Comparison of ENCODE assay signal across 17 mouse cellular contexts in genomic region chr11:98540319-98540718, GRCm38 (mm10). TPM values are rescaled to one million over a fixed set of nuclear protein-coding genes. Genes with fewer than 3 reads are reported as not detected.
DNase-seq lines count a peak whose midpoint lies in the region; ATAC-seq and TF ChIP-seq lines count a peak whose summit lies in the region.
"Had no signal": no experiment of that assay in that cellular context is flagged by ENCODE, and none has a peak within 500 bp of the region (broad histone marks: within the 10 kb centered on the region; RNA-seq: fewer than 3 reads in every experiment).

No protein-coding gene starts in this region.

- H3K4me2 ChIP-seq in heart, embryonic 12.5 days, result no peak overlapping the region
- H3K4me2 ChIP-seq in lung, postnatal 0 days (replicated peaks; ENCODE audit: low read depth, low read length), result no peak overlapping the region
- H3K4me2 ChIP-seq: limb, embryonic 12.5 days had no signal

- no peak for TF ChIP-seq POLR2A in MEL (IDR thresholded peaks at IDR 0.05; ENCODE audit: control insufficient read depth in 1 of 2, insufficient read depth in 1 of 2, low read depth in 1 of 2, low read length in 2 of 2, poor library complexity in 1 of 2)

- peaks cover 26% of the 10 kb centered on the region for H3K27me3 ChIP-seq in heart, embryonic 12.5 days (replicated peaks)
- peaks cover 4% of the 10 kb centered on the region; the same call in 1 of the 2 replicates for H3K27me3 ChIP-seq in lung, postnatal 0 days (replicated peaks; ENCODE audit: insufficient read depth, low read length)
- peaks cover 9 to 29% of the 10 kb centered on the region in 2 experiments for H3K27me3 ChIP-seq in MEL (ENCODE audit: control insufficient read depth in 1 of 2, insufficient read depth in 2 of 2, low read length in 2 of 2)

- no peak overlapping the region for H3K4me3 ChIP-seq in heart, embryonic 12.5 days
- H3K4me3 ChIP-seq in lung, postnatal 0 days (ENCODE audit: low read depth, low read length), result no peak overlapping the region
- H3K4me3 ChIP-seq in MEL (ENCODE audit: control insufficient read depth in 1 of 2, insufficient read depth in 1 of 2, low read depth in 2 of 2, low read length in 2 of 2), result no peak overlapping the region
- H3K4me3 ChIP-seq: erythroblast, embryonic 14.5 days; limb, embryonic 12.5 days had no signal

- TF ChIP-seq CTCF in lung, postnatal 0 days (IDR thresholded peaks at IDR 0.05), result peak; percentile 28; the same call in 1 of the 2 replicates
- peak; percentile 30 to 43 (median 41); a peak in 5 of 6 replicates for TF ChIP-seq CTCF in MEL (IDR thresholded peaks at IDR 0.05 in 2 of 3, conservative IDR thresholded peaks at IDR 0.05 in 1 of 3; ENCODE audit: control insufficient read depth in 1 of 3, insufficient read depth in 1 of 3, low read depth in 2 of 3, low read length in 3 of 3, poor library complexity in 1 of 3, severe bottlenecking in 1 of 3)

- no peak overlapping the region for H3K27ac ChIP-seq in heart, embryonic 12.5 days (ENCODE audit: poor library complexity, severe bottlenecking)
- no peak overlapping the region for H3K27ac ChIP-seq in lung, postnatal 0 days (ENCODE audit: low read length)
- no peak overlapping the region for H3K27ac ChIP-seq in MEL (ENCODE audit: control insufficient read depth, low read depth, low read length)
- H3K27ac ChIP-seq: limb, embryonic 12.5 days; macrophage had no signal

- TF ChIP-seq EP300 in lung, postnatal 0 days (IDR thresholded peaks at IDR 0.05), result no peak
- TF ChIP-seq EP300 in MEL (IDR thresholded peaks at IDR 0.05; ENCODE audit: low read depth in 1 of 2, low read length in 2 of 2), result no peak

- 72% methylated on average over 5 of the region's 5 CpGs for WGBS in heart, embryonic 12.5 days
- 78% methylated on average over 5 of the region's 5 CpGs for WGBS in lung, postnatal 0 days

- H3K36me3 ChIP-seq in heart, embryonic 12.5 days, result no peaks in the 10 kb centered on the region
- H3K36me3 ChIP-seq in lung, postnatal 0 days (ENCODE audit: insufficient read depth, low read length), result no peaks in the 10 kb centered on the region
- H3K36me3 ChIP-seq in MEL (ENCODE audit: control insufficient read depth in 1 of 2, insufficient read depth in 2 of 2, low read length in 2 of 2), result no peaks in the 10 kb centered on the region
- H3K36me3 ChIP-seq: limb, embryonic 12.5 days had no signal

- H3K9ac ChIP-seq in heart, embryonic 12.5 days, result no peak overlapping the region
- no peak overlapping the region for H3K9ac ChIP-seq in lung, postnatal 0 days (replicated peaks; ENCODE audit: low read depth)
- H3K9ac ChIP-seq in MEL (ENCODE audit: control insufficient read depth, low read depth, low read length, poor library complexity, severe bottlenecking), result no peak overlapping the region
- H3K9ac ChIP-seq: limb, embryonic 12.5 days had no signal

- peaks cover 2% of the 10 kb centered on the region for H3K4me1 ChIP-seq in heart, embryonic 12.5 days (replicated peaks)
- peaks cover 1% of the 10 kb centered on the region; the same call in 1 of the 2 replicates for H3K4me1 ChIP-seq in lung, postnatal 0 days (ENCODE audit: insufficient read depth, low read depth, low read length)
- H3K4me1 ChIP-seq in MEL (ENCODE audit: control insufficient read depth in 1 of 2, insufficient read depth in 2 of 2, low read length in 2 of 2), result no peaks in the 10 kb centered on the region

- DNase-seq in heart, adult 11 months, result peak; percentile 71
- DNase-seq in lung, postnatal 0 days (ENCODE audit: low spot score), result no peak
- DNase-seq in lung, postnatal 36 days, result no peak
- peak; percentile 31 for DNase-seq in MEL (ENCODE audit: low read depth, low spot score)
- peak; percentile 49 for DNase-seq in naive thymus-derived CD4-positive, alpha-beta T cell, adult 2 months (ENCODE audit: low read depth)
- DNase-seq in adrenal gland, postnatal 25 days, result no peak
- DNase-seq: kidney, adult 9 months; layer of hippocampus, adult 9-11 months; right cerebral cortex, postnatal 4 days; thymus, postnatal 25 days had no signal

- H3K79me2 ChIP-seq in MEL (ENCODE audit: control insufficient read depth, insufficient read depth, low read length, poor library complexity), result no peaks in the 10 kb centered on the region

- peaks cover 9% of the 10 kb centered on the region for H3K9me3 ChIP-seq in heart, embryonic 12.5 days (replicated peaks)
- no peaks in the 10 kb centered on the region for H3K9me3 ChIP-seq in lung, postnatal 0 days (ENCODE audit: low read length)
- H3K9me3 ChIP-seq in MEL (replicated peaks; ENCODE audit: insufficient read depth, low read length), result no peaks in the 10 kb centered on the region
- H3K9me3 ChIP-seq: limb, embryonic 12.5 days had no signal

- ATAC-seq in heart, embryonic 12.5 days (ENCODE audit: insufficient number of reproducible peaks, low FRiP score), result no peak
- no peak for ATAC-seq in lung, postnatal 0 days
- ATAC-seq in granulocyte monocyte progenitor cell, adult 5-6 weeks (replicated peaks; ENCODE audit: poor library complexity, severe bottlenecking), result no peak

- peak; percentile 31 for TF ChIP-seq RAD21 in MEL (IDR thresholded peaks at IDR 0.05; ENCODE audit: low read depth, low read length)

TF ChIP-seq in MEL, 35 proteins besides CTCF, POLR2A, EP300 and RAD21:
- peak; percentile 27; the same call in 1 of the 2 replicates for TF ChIP-seq SMC3 (IDR thresholded peaks at IDR 0.05; ENCODE audit: low read depth, low read length)
- no peak for TF ChIP-seq RCOR1 (IDR thresholded peaks at IDR 0.05; ENCODE audit: low read depth, low read length)
- no peak for TF ChIP-seq ZC3H11A (IDR thresholded peaks at IDR 0.05; ENCODE audit: low read depth, low read length)
- no peak for TF ChIP-seq USF1 (IDR thresholded peaks at IDR 0.05; ENCODE audit: low read depth, low read length)
- TF ChIP-seq MXI1 (IDR thresholded peaks at IDR 0.05; ENCODE audit: low read depth, low read length), result no peak

RNA-seq across cellular contexts. Expression of gene Ikzf3, which starts 5.5 kb away (rescaled TPM):
- 0.06 and 0.26 TPM in 2 replicates for polyA plus RNA-seq in heart, embryonic 12.5 days (2016; fragmentation: Nextera tagmentation; extraction: Ambion mirVana)
- polyA plus RNA-seq in lung, postnatal 0 days (2015; fragmentation: Nextera tagmentation; extraction: Ambion mirVana), result 0.20 and 0.43 TPM in 2 replicates
- 0.12 TPM in 1 of 2 replicates, not detected in the other for total RNA-seq in MEL (2012; rRNA removed)
- polyA plus RNA-seq in MEL (2012; ENCODE audit: insufficient read depth in 1 of 2, insufficient read length in 2 of 2, low read depth in 1 of 2, low replicate concordance in 2 of 2, missing spikeins in 1 of 2), result not detected
- 0.15 TPM in 1 of 2 replicates, not detected in the other for total RNA-seq in granulocyte monocyte progenitor cell, adult 5-6 weeks (2014; fragmentation: Nextera tagmentation)
- not detected in 2 replicates for total RNA-seq in granulocyte monocyte progenitor cell, adult 5-6 weeks (2017)
- total RNA-seq in adrenal gland, postnatal 25 days (2021), result 0.30 TPM in 1 of 2 replicates, not detected in the other
- total RNA-seq: common myeloid progenitor, adult 5-6 weeks had no signal
- polyA plus RNA-seq: erythroblast, embryonic 14.5 days had no signal

RNA-seq across cellular contexts. Expression of gene Zpbp2, which starts 10.6 kb away (rescaled TPM):
- 0.28 and 0.52 TPM in 2 replicates for polyA plus RNA-seq in heart, embryonic 12.5 days (2016; fragmentation: Nextera tagmentation; extraction: Ambion mirVana)
- polyA plus RNA-seq in lung, postnatal 0 days (2015; fragmentation: Nextera tagmentation; extraction: Ambion mirVana), result 0.10 and 0.21 TPM in 2 replicates
- total RNA-seq in MEL (2012; rRNA removed), result 0.12 and 0.42 TPM in 2 replicates
- polyA plus RNA-seq in MEL (2012; ENCODE audit: insufficient read depth in 1 of 2, insufficient read length in 2 of 2, low read depth in 1 of 2, low replicate concordance in 2 of 2, missing spikeins in 1 of 2), result under 1 TPM in 1 of 2 experiments, not detected in 1; 0.58 TPM
- total RNA-seq in granulocyte monocyte progenitor cell, adult 5-6 weeks (2014; fragmentation: Nextera tagmentation), result 1.6 TPM in 1 of 2 replicates, not detected in the other
- not detected in 2 replicates for total RNA-seq in granulocyte monocyte progenitor cell, adult 5-6 weeks (2017)
- total RNA-seq in adrenal gland, postnatal 25 days (2021), result 0.70 TPM in 1 of 2 replicates, not detected in the other
- polyA plus RNA-seq: hindbrain, embryonic 11.5 days; limb, embryonic 12.5 days; macrophage had no signal

RNA-seq across cellular contexts. Expression of gene Ormdl3, which starts 46.8 kb away (rescaled TPM):
- 66.9 and 71.0 TPM in 2 replicates for polyA plus RNA-seq in heart, embryonic 12.5 days (2016; fragmentation: Nextera tagmentation; extraction: Ambion mirVana)
- polyA plus RNA-seq in lung, postnatal 0 days (2015; fragmentation: Nextera tagmentation; extraction: Ambion mirVana), result 43.7 and 45.3 TPM in 2 replicates
- 60.3 and 93.7 TPM in 2 replicates for total RNA-seq in MEL (2012; rRNA removed)
- polyA plus RNA-seq in MEL (2012; ENCODE audit: insufficient read depth in 1 of 2, insufficient read length in 2 of 2, low read depth in 1 of 2, low replicate concordance in 2 of 2, missing spikeins in 1 of 2), result 10 to 100 TPM in 1 of 2 experiments, not detected in 1; 52.7 TPM
- 5.9 and 7.3 TPM in 2 replicates for total RNA-seq in granulocyte monocyte progenitor cell, adult 5-6 weeks (2014; fragmentation: Nextera tagmentation)
- total RNA-seq in granulocyte monocyte progenitor cell, adult 5-6 weeks (2017), result 7.7 and 8.6 TPM in 2 replicates
- 96.8 and 98.6 TPM in 2 replicates for total RNA-seq in adrenal gland, postnatal 25 days (2021)

RNA-seq across cellular contexts. Expression of gene Lrrc3c, which starts 57.8 kb away (rescaled TPM):
- polyA plus RNA-seq in heart, embryonic 12.5 days (2016; fragmentation: Nextera tagmentation; extraction: Ambion mirVana), result not detected in 2 replicates
- not detected in 2 replicates for polyA plus RNA-seq in lung, postnatal 0 days (2015; fragmentation: Nextera tagmentation; extraction: Ambion mirVana)
- total RNA-seq in MEL (2012; rRNA removed), result not detected in 2 replicates
- not detected for polyA plus RNA-seq in MEL (2012; ENCODE audit: insufficient read depth in 1 of 2, insufficient read length in 2 of 2, low read depth in 1 of 2, low replicate concordance in 2 of 2, missing spikeins in 1 of 2)
- not detected in 2 replicates for total RNA-seq in granulocyte monocyte progenitor cell, adult 5-6 weeks (2014; fragmentation: Nextera tagmentation)
- not detected in 2 replicates for total RNA-seq in granulocyte monocyte progenitor cell, adult 5-6 weeks (2017)
- total RNA-seq in adrenal gland, postnatal 25 days (2021), result not detected in 2 replicates
- total RNA-seq: common myeloid progenitor, adult 5-6 weeks had no signal
- polyA plus RNA-seq: erythroblast, embryonic 14.5 days; hindbrain, embryonic 11.5 days; limb, embryonic 12.5 days; macrophage had no signal

Comparison
In these comparisons a context has a peak if more than half of its experiments do, and no peak if none do; other contexts are left out.
1. DNase-seq: peak in heart, adult 11 months (single experiment), MEL (single experiment) and naive thymus-derived CD4-positive, alpha-beta T cell, adult 2 months (single experiment); none in lung, postnatal 0 days (single experiment), lung, postnatal 36 days (single experiment) and adrenal gland, postnatal 25 days (single experiment).